Mouse (Mus musculus): ENCODE measurements around the gene Fgd6.

Gene Fgd6

GRCm38 (mm10) chr10:94045301-94045700, 9.5 kb downstream of the Fgd6 start:
- no peak for DNase-seq

GRCm38 (mm10) chr10:94047024-94047423, 11.2 kb downstream of the Fgd6 start:
- no peak for DNase-seq

- DNase-seq, result no peak
Measured at GRCm38 (mm10) chr10:94047845-94048559, 12.2 kb downstream of the Fgd6 start.

- no peak for DNase-seq
Measured at GRCm38 (mm10) chr10:94049121-94049520, 13.3 kb downstream of the Fgd6 start.

- no peak for DNase-seq
Measured at GRCm38 (mm10) chr10:94050736-94051135, 14.9 kb downstream of the Fgd6 start.

GRCm38 (mm10) chr10:94056487-94056886, 20.7 kb downstream of the Fgd6 start:
- no peak for DNase-seq

- no peak for DNase-seq
Measured at GRCm38 (mm10) chr10:94059618-94060055, 23.8 kb downstream of the Fgd6 start.

- DNase-seq, result no peak
Measured at GRCm38 (mm10) chr10:94060190-94060589, 24.4 kb downstream of the Fgd6 start.

GRCm38 (mm10) chr10:94062357-94062756, 26.6 kb downstream of the Fgd6 start:
- DNase-seq, result no peak

GRCm38 (mm10) chr10:94066896-94067295, 31.1 kb downstream of the Fgd6 start:
- peak; percentile 24 to 41 for DNase-seq

GRCm38 (mm10) chr10:94068701-94069100, 32.9 kb downstream of the Fgd6 start:
- DNase-seq, result peak; percentile 58 to 65

GRCm38 (mm10) chr10:94071641-94072040, 35.8 kb downstream of the Fgd6 start:
- DNase-seq, result no peak

- peak; percentile 30 to 51 for DNase-seq
Measured at GRCm38 (mm10) chr10:94072261-94072915, 36.6 kb downstream of the Fgd6 start.

- no peak for DNase-seq
Measured at GRCm38 (mm10) chr10:94072916-94073465, 37.2 kb downstream of the Fgd6 start.

GRCm38 (mm10) chr10:94076966-94077825, 41.4 kb downstream of the Fgd6 start:
- DNase-seq, result no peak

GRCm38 (mm10) chr10:94080740-94081139, 44.9 kb downstream of the Fgd6 start:
- no peak for DNase-seq

GRCm38 (mm10) chr10:94082040-94082734, 46.4 kb downstream of the Fgd6 start:
- no peak for DNase-seq

GRCm38 (mm10) chr10:94086315-94086714, 50.5 kb downstream of the Fgd6 start:
- DNase-seq, result no peak

GRCm38 (mm10) chr10:94087367-94088077, 51.7 kb downstream of the Fgd6 start:
- peak in 1 of 2 experiments; percentile 17 for DNase-seq

- DNase-seq, result no peak
Measured at GRCm38 (mm10) chr10:94090032-94090431, 54.2 kb downstream of the Fgd6 start.

GRCm38 (mm10) chr10:94093534-94093933, 57.7 kb downstream of the Fgd6 start:
- no peak for DNase-seq

Data from cerebellum, postnatal 25 days (tissue).